Mouse (Mus musculus) 416B (cell line): ENCODE data around the gene Tspan12.
"Not testable (repeated sequence)": the region's sequence is repeated elsewhere in the genome, so short reads cannot be mapped to it uniquely, and the experiment has no call there.

ENCODE experiments used
- DNase-seq: peaks from one replicate; pipeline ENCODE4 v3.0.0; 2011; ENCODE audit warnings: low read depth

The Tspan12 gene

DNA sequence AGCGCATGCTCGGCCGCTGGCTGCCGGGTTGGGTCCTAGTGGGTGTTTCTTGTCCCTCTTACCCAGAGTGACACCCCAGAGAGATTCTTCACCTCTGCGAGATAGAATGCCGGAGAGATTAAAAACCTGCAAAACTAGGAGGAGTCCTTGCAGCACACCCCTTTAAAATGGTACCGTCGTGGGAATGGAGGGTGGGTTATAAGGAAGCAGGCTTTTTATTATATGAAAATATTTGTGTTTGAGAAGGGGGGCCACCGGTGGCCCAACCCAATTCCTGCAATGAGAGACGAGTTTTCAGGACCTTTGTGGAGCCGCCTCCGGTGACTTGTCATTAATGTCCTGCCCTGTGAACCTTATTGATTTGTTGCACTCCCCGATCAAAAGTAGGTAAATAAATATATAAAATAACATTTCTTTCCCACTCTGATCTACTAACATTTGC is at the start of gene Tspan12:
Gene Tspan12, minus strand, starts transcription at position 172 of the 442 bp plus-strand sequence.
- DNase-seq, result no peak

- DNase-seq, result peak; percentile 67
These were observed 42.1 kb upstream of the Tspan12 start for GRCm38 (mm10) chr6:21894451-21894850.

DNA sequence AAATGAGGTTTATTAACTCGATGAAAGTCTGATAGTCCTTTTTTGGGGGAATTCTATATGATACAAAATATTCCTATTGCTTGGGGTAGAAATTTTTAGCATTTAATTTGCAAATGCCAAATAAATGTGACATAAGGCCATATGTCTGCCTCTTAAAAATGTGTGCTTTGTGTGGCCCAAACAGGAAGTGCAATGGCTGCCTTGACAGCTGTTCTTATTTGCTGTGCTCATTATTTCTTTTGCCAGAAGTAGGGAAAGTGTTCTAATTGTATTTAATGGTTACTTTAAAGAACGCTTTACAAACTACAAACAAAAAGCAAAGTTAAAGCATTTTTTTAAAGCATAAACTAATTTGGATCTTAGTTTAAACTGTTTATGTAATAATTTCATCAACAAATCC is 36.8 kb upstream of the Tspan12 start:
- DNase-seq, result no peak

DNA sequence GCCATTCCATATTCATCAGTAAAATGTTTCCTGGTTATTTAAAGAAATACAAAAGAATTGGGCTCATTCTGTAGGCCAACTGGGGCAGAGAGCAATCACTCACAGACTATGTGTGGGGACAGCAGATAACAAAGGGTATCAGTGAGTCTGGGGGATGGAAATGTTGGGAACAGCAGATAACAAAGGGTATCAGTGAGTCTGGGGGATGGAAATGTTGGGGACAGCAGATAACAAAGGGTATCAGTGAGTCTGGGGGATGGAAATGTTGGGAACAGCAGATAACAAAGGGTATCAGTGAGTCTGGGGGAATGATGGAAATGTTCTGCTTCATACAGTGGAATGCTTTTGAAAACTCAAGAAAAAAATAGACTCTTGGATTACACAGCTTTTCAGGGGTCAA is 35.7 kb upstream of the Tspan12 start:
- not testable (repeated sequence) for DNase-seq

GRCm38 (mm10) chr6:21879496-21879895 is 27.2 kb upstream of the Tspan12 start:
- no peak for DNase-seq

GRCm38 (mm10) chr6:21867310-21867709 is 15.0 kb upstream of the Tspan12 start:
- DNase-seq, result no peak

- no peak for DNase-seq
These were observed 11.9 kb upstream of the Tspan12 start for GRCm38 (mm10) chr6:21864179-21864578.

- no peak for DNase-seq
These were observed 11.2 kb upstream of the Tspan12 start for GRCm38 (mm10) chr6:21863561-21863960.

DNA sequence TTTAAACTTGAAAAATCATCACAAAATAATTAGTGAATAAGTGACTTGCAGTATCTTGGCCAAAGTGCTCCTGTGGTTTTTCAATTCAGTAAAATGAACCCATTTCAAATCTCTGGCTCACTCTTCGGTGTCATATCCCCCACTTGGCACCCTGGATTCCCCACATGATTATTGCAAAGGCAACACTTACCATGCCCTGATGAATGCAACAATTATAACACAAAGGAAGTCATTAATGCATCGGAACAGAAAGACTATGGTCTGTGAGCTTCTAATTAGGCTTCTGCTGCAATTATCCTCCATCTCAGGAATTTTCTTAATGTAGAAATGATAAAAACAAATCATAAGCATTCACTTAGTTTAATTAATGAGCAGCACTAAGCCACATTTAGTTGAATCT is 9.0 kb upstream of the Tspan12 start:
- DNase-seq, result no peak

GRCm38 (mm10) chr6:21857843-21858242 is 5.5 kb upstream of the Tspan12 start:
- no peak for DNase-seq

GRCm38 (mm10) chr6:21855921-21856320 is 3.6 kb upstream of the Tspan12 start:
- DNase-seq, result no peak

GRCm38 (mm10) chr6:21853342-21853741 is 1.0 kb upstream of the Tspan12 start:
- DNase-seq, result no peak

GRCm38 (mm10) chr6:21851596-21852343 is 545 bp downstream of the Tspan12 start:
- no peak for DNase-seq

DNA sequence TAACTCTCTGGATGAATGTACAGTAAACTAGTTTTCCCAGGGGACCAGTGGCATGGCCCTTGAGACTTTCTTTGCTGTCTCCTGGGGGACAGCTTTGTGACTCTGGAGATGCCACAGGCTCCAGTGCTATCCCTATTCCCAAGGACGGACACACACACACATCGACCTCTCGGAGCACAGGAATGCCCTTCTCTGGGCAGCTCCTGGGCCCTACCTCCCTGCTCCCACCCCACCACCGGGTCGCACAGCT is 1.0 kb downstream of the Tspan12 start:
- DNase-seq, result no peak

DNA sequence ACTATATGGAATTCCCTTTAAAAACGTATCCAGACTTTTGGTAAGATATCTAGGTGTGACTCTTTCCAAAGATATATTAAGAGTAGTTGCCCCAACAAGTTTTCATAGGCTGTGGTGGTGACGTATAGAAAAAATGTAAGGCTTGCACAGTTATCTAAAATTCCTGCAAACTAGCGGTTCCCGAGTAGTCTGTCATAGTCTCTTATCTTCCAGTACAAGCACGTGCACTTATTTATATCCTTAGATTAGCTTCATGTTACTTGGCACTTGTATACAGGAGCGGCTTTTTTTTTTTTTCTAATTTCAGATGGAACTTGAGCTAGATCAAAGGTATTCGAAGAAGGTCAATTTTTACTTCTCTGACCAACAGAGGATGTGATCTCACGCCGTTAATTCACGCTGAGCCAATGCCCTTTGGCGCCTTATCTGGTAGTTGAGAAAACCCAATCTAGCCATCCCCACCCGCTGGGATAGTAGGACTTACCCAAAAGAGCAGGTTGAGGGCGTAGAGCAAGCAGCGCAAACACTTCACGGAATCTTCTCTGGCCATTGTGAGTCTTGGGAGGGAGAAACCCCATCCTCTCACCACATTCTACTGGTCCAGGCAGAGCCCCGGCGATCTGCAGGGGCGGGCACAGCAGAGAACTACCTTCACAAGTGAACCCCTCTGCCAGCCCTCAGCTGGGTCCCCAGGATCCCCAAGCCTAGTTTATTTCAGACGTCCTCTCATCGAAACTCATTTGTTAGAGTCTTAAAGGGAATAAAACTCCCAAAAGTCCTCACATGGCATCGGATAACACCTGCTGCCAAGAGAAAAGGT is 1.6 kb downstream of the Tspan12 start:
- DNase-seq, result no peak

DNA sequence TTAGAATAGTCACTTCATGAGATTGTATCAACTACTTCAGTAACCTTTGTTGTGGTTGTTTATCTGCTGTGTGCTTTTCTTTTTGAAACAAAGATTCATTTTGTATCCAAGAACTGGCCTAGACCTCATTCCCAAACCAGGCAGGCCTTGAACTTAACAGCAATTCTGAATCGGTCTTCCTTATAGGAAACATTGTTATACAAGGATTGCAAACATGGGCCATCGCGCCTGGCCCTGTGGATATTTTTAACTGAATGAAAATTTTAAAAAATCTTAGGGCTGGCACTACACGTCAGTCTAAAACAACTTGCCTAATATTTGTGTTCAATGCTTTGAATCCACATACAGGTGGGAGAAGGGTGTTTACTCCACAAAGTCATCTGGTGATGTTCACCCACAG is 3.5 kb downstream of the Tspan12 start:
- DNase-seq, result no peak

DNA sequence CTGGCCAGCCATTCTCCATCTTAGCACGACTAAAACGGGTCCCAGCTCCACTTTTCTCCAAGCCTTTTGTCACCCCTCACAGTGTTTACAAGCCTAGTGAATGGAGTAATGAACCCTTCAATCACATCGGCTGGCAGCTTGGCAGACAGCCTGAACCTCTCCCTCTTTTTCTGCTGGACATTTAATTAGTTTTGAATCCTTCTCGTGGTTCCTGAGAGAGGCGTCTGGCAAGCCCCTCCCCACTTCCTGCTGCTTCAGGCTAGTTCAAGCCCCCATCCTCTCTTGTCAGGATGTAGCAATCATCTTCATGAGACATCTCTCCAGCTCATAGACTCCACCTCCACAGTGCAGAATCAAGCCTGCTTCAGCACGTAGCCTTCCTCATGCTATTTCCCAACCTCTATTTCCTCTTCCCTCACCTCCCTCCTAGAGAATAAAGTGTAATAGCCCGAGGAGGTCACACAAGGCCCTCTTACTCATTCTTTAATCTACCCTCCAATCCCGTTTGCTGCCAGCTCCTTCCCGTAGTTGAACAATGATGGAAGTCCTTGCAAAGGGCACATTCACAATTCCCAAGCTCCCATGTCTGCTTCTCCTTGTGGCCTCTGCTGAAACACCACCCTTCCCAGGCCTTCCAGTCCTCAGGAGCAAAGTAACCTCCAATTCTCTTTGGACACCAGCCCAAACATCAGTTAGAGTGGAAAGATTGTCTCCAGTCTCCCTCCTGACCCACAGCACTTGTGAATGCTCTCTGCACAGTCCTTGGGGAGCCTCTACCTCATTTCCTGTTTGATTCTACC is 12.1 kb downstream of the Tspan12 start:
- DNase-seq, result no peak

DNA sequence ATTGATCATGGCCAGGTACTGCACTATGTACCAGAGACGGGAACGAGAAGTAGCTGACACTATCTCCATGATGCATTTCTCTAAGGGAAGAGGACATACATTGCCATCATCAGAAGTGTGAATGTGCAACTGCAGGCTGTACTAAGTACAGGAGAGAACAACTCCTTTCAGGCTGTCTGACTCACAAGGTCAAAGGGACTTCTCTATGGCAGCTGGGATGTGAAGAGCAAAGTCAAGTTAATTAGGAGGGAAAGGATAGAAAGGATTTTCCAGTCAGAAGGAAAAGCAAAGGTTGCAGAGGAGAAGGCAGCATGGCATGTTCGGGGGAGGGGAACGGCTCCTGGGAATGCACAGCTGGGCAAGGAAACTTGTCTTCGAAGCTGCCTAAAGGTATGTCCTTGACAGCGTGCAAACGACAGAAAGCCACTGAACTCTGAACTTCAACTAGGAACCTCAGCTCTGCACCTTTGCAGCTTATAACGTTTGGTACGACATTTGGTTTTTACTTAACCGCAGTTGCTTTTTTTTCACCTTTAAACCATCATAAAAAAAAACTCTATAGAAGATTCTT is 13.0 kb downstream of the Tspan12 start:
- no peak for DNase-seq

DNA sequence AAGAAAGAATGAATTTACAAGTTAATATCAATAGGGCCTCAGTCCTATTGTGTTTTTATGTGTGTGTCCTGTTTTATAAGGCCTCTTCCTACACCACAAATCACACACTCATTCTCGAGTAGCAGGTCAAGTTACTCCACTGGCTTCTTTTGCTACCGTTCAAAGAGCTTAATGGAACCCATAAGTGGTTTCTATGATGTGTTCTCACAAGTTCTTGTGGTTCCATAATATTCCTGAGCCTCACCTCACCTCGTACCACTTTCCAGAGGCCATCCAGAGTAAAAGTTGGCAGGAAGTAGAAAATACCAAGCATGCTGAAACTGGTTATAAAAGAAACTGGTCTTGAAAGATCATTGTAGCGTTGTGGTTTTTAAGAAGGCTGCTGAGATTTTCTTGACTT is 18.8 kb downstream of the Tspan12 start:
- no peak for DNase-seq

- DNase-seq, result no peak
These were observed 20.4 kb downstream of the Tspan12 start for GRCm38 (mm10) chr6:21831871-21832270.

DNA sequence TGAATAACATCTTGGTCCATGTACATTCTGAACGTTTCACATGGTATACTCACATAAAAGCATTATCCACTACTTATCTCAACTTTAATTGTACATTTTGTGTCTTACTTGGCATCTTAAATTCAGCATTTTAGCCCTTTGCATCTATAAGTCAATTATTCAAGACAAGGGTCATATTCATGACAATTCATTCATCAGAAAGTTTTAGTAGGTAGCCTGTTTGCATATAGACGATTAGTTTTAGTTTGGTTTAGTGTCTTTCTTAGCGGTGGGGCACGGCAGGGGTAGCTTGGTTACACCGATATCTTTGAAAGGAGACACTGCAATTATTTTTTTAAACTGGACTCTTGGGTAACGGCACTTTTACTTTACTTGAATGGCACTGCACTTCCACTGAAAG is 21.4 kb downstream of the Tspan12 start:
- no peak for DNase-seq

GRCm38 (mm10) chr6:21829930-21830329 is 22.4 kb downstream of the Tspan12 start:
- no peak for DNase-seq
